Mouse (Mus musculus) lung, adult 2 months (tissue): ENCODE results near the gene 5730409E04Rik.

Experiments
- CTCF ChIP-seq: fragments of 200-500 bp; IDR thresholded peaks from 2 replicates; pipeline ENCODE4 v1.5.1; 2011; ENCODE audit warnings: mild to moderate bottlenecking, low read length, control low read depth; ENCODE audit not compliant: insufficient read depth
- POLR2A ChIP-seq: fragments of 200-500 bp; IDR thresholded peaks from 2 replicates; pipeline ENCODE4 v1.6.1; 2011; ENCODE audit warnings: low read depth, mild to moderate bottlenecking, control low read depth, low read length, borderline replicate concordance; ENCODE audit errors: extremely low read depth

- TF ChIP-seq CTCF (no peak), POLR2A (no peak)
Measured at GRCm38 (mm10) chr4:126585739-126586138, 23.9 kb upstream of the 5730409E04Rik start.
